Mouse (Mus musculus) heart, embryonic 14.5 days (tissue): Measurements from ENCODE around the gene Masp2. TPM values are rescaled to one million over a fixed set of nuclear protein-coding genes. Genes with fewer than 3 reads are reported as not detected.
A peak's percentile ranks its signal among the peaks of the same experiment; 100 is the strongest.

Experiments used
- ATAC-seq: fragments of 200-750 bp; cut with Nextera tagmentation; 2 replicates; pipeline ENCODE4 v1.8.0; 2017; ENCODE audit warnings: low read depth, moderate TSS enrichment; ENCODE audit not compliant: insufficient number of reproducible peaks, insufficient read depth, low FRiP score
- H3K27ac ChIP-seq, 2 experiments: fragments of 200-500 bp in 1 of 2; fragments of 300-500 bp in 1 of 2; sonication (generic) in 1 of 2; replicated peaks in 1 of 2; 2 replicates each; pipeline ENCODE4 v1.5.1; 2012 to 2014; ENCODE audit warnings: low read depth in 2 of 2, low read length in 2 of 2, control low read depth in 1 of 2, mild to moderate bottlenecking in 1 of 2, mixed read lengths in 1 of 2; ENCODE audit not compliant: control insufficient read depth in 1 of 2, insufficient read depth in 1 of 2
- H3K27me3 ChIP-seq: fragments of 300-500 bp; sonication (generic); 2 replicates; pipeline ENCODE4 v1.6.1; 2014; ENCODE audit warnings: mild to moderate bottlenecking, low read length, control low read depth; ENCODE audit not compliant: control insufficient read depth, insufficient read depth
- H3K36me3 ChIP-seq: fragments of 300-500 bp; sonication (generic); 2 replicates; pipeline ENCODE4 v1.6.1; 2014; ENCODE audit warnings: mild to moderate bottlenecking, control low read depth, low read length, mixed read lengths; ENCODE audit not compliant: control insufficient read depth, insufficient read depth
- H3K4me1 ChIP-seq, 2 experiments: fragments of 200-500 bp in 1 of 2; fragments of 300-500 bp in 1 of 2; sonication (generic) in 1 of 2; 2 replicates each; pipeline ENCODE4 v1.6.1; 2012 to 2014; ENCODE audit warnings: low read length in 2 of 2, control low read depth in 1 of 2, mixed read lengths in 1 of 2; ENCODE audit not compliant: control insufficient read depth in 2 of 2, insufficient read depth in 2 of 2
- H3K4me2 ChIP-seq: fragments of 300-500 bp; sonication (generic); 2 replicates; pipeline ENCODE4 v1.6.1; 2014; ENCODE audit warnings: mild to moderate bottlenecking, low read length
- H3K4me3 ChIP-seq, 2 experiments: fragments of 200-500 bp in 1 of 2; fragments of 300-500 bp in 1 of 2; sonication (generic) in 1 of 2; 2 replicates each; pipeline ENCODE4 v1.5.1; 2012 to 2014; ENCODE audit warnings: low read length in 2 of 2, mild to moderate bottlenecking in 2 of 2, control low read depth in 1 of 2, low read depth in 1 of 2, moderate library complexity in 1 of 2; ENCODE audit not compliant: control insufficient read depth in 1 of 2, insufficient read depth in 1 of 2
- H3K9ac ChIP-seq: fragments of 300-500 bp; sonication (generic); 2 replicates; pipeline ENCODE4 v1.6.1; 2014; ENCODE audit warnings: mild to moderate bottlenecking, low read length
- H3K9me3 ChIP-seq: fragments of 300-500 bp; sonication (generic); 2 replicates; pipeline ENCODE4 v1.6.1; 2016; ENCODE audit warnings: low read length, control low read depth; ENCODE audit not compliant: control insufficient read depth
- WGBS: fragments of 180-500 bp; shearing (Covaris S2); extraction: QIAGEN DNeasy Blood & Tissue Kit; methylation state at CpG from one replicate; pipeline ENCODE4 v1.1.7; 2014; 5-methylcytosine and 5-hydroxymethylcytosine counted together
- polyA plus RNA-seq: library from polyadenylated mRNA; unstranded; fragments of >200 nt; fragmentation: Nextera tagmentation; extraction: Ambion mirVana; gene quantifications from 2 replicates; pipeline ENCODE4 v1.2.1, GENCODE M21; 2014

Masp2 gene
- polyA plus RNA-seq, 1 experiment from 2014 or later, result not detected

- ATAC-seq, result no peak
- H3K9ac ChIP-seq, result no peak overlapping the region
- H3K27ac ChIP-seq, result no peak overlapping the region
- no peaks in the 10 kb centered on the region for H3K27me3 ChIP-seq
- no peak overlapping the region for H3K4me2 ChIP-seq
- no peaks in the 10 kb centered on the region for H3K36me3 ChIP-seq
- 0 out of 2 replicates have a peak, but pooled peaks cover 3% of the 10 kb centered on the region for H3K9me3 ChIP-seq
- no peak overlapping the region for H3K4me3 ChIP-seq
- no peaks in the 10 kb centered on the region for H3K4me1 ChIP-seq
- 78% methylated on average over 9 of the region's 9 CpGs for WGBS
These were observed 48.7 kb downstream of the Masp2 start for GRCm38 (mm10) chr4:148651045-148651444.

GRCm38 (mm10) chr4:148654701-148655398, 52.5 kb downstream of the Masp2 start:
- 87% methylated on average over 18 of the region's 18 CpGs for WGBS
- Histone ChIP-seq H3K9ac (no peak overlapping the region), H3K4me1 (peaks cover 11 to 13% of the 10 kb centered on the region in 2 experiments), H3K27ac (no peak overlapping the region), H3K36me3 (no peaks in the 10 kb centered on the region), H3K4me3 (no peak overlapping the region), H3K4me2 (no peak overlapping the region), H3K9me3 (0 out of 2 replicates have a peak, but pooled peaks cover 3% of the 10 kb centered on the region), H3K27me3 (no peaks in the 10 kb centered on the region)
- no peak for ATAC-seq

- no peak for ATAC-seq
- 0 out of 2 replicates have a peak, but pooled peaks cover 3% of the 10 kb centered on the region for H3K9me3 ChIP-seq
- no peaks in the 10 kb centered on the region for H3K36me3 ChIP-seq
- no peaks in the 10 kb centered on the region for H3K27me3 ChIP-seq
- peak overlapping the region in 1 of 2 experiments; percentile 3; a peak in 2 of 4 replicates for H3K4me3 ChIP-seq
- H3K4me2 ChIP-seq, result peak overlapping the region; percentile 56
- 19% methylated on average over 15 of the region's 15 CpGs for WGBS
- peak overlapping the region; percentile 17 to 28; a peak in 2 of 4 replicates for H3K27ac ChIP-seq
- H3K9ac ChIP-seq, result peak overlapping the region; percentile 30; the same call in 1 of the 2 replicates
- H3K4me1 ChIP-seq, result peaks cover 11 to 14% of the 10 kb centered on the region in 2 experiments
These were observed 54.4 kb downstream of the Masp2 start for GRCm38 (mm10) chr4:148656691-148657258.

DNA sequence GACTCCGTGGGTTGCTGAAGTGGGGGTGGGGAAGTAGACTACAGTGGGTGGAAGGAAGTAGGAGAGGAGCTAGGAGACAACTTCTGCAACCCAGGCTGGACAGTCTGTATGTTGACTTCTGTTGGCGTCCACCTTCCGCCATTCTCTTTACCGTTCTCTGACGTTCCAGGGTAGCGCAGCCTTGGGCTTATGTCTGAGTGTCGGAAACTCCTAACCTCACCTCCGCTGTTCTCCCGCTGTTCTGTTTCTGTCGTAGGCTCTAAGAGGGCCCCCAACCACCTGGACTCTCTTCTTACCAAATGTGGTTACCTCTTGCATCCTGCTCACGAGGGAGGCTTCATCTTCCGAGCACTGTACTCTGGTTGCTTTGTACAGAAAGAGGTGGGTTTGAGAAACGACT, 55.4 kb downstream of the Masp2 start:
- Histone ChIP-seq H3K9ac (no peak overlapping the region), H3K4me2 (peak overlapping the region; percentile 56; the same call in 1 of the 2 replicates), H3K9me3 (0 out of 2 replicates have a peak, but pooled peaks cover 3% of the 10 kb centered on the region), H3K27ac (0 out of 4 replicates have a peak overlapping the region, but pooled peaks of 1 of the 2 experiments have one; percentile 6), H3K27me3 (no peaks in the 10 kb centered on the region), H3K4me3 (no peak overlapping the region), H3K4me1 (peaks cover 17 to 23% of the 10 kb centered on the region in 2 experiments), H3K36me3 (no peaks in the 10 kb centered on the region)
- ATAC-seq, result no peak
- WGBS, result 81% methylated on average over 13 of the region's 13 CpGs

- H3K4me2 ChIP-seq, result no peak overlapping the region
- no peaks in the 10 kb centered on the region for H3K27me3 ChIP-seq
- H3K4me1 ChIP-seq, result peaks cover 24 to 28% of the 10 kb centered on the region in 2 experiments
- no peaks in the 10 kb centered on the region for H3K36me3 ChIP-seq
- WGBS, result 71% methylated on average over 3 of the region's 3 CpGs
- no peak for ATAC-seq
- no peaks in the 10 kb centered on the region for H3K9me3 ChIP-seq
- H3K9ac ChIP-seq, result no peak overlapping the region
- H3K4me3 ChIP-seq, result no peak overlapping the region
- H3K27ac ChIP-seq, result no peak overlapping the region
These were observed 57.8 kb downstream of the Masp2 start for GRCm38 (mm10) chr4:148660174-148660573.

GRCm38 (mm10) chr4:148662168-148662965, 60.0 kb downstream of the Masp2 start:
- Histone ChIP-seq H3K36me3 (no peaks in the 10 kb centered on the region), H3K4me1 (peaks cover 27 to 28% of the 10 kb centered on the region in 2 experiments), H3K27me3 (no peaks in the 10 kb centered on the region), H3K4me2 (peak overlapping the region; percentile 58), H3K4me3 (no peak overlapping the region), H3K9me3 (no peaks in the 10 kb centered on the region), H3K9ac (peak overlapping the region; percentile 36; the same call in 1 of the 2 replicates), H3K27ac (peak overlapping the region in 1 of 2 experiments; percentile 47; a peak in 1 of 4 replicates)
- 0 out of 2 replicates have a peak, but pooled peaks have one; percentile 10 for ATAC-seq
- WGBS, result 29% methylated on average over 21 of the region's 21 CpGs

GRCm38 (mm10) chr4:148663326-148663725, 61.0 kb downstream of the Masp2 start:
- no peaks in the 10 kb centered on the region for H3K36me3 ChIP-seq

More at GRCm38 (mm10) chr4:148663326-148663725, 61.0 kb downstream of the Masp2 start:
- Histone ChIP-seq H3K27me3 (no peaks in the 10 kb centered on the region), H3K4me1 (peaks cover 28 to 35% of the 10 kb centered on the region in 2 experiments), H3K9ac (no peak overlapping the region), H3K4me2 (no peak overlapping the region), H3K4me3 (no peak overlapping the region), H3K9me3 (no peaks in the 10 kb centered on the region), H3K27ac (no peak overlapping the region)
- no peak for ATAC-seq
- WGBS, result 77% methylated on average over 7 of the region's 7 CpGs
